Mouse (Mus musculus) limb, embryonic 14.5 days (tissue): ENCODE measurements at regions not wholly inside any gene's neighbourhood (a gene's known extent, or its start where the extent isn't known, plus 50 kb on each side); places are given as distances from the start of the nearest gene placed in this dataset.

ENCODE experiments used
- ATAC-seq: fragments of 200-750 bp; cut with Nextera tagmentation; 2 replicates; pipeline ENCODE4 v1.8.0; 2017; ENCODE audit warnings: low read depth, moderate number of reproducible peaks, moderate TSS enrichment; ENCODE audit not compliant: low FRiP score
- DNase-seq: peaks from one replicate; pipeline ENCODE4 v3.0.0-alpha.2; 2015; ENCODE audit warnings: low spot score
- H3K27ac ChIP-seq: fragments of 300-500 bp; sonication (generic); replicated peaks from 2 replicates; pipeline ENCODE4 v1.5.1; 2014; ENCODE audit warnings: low read depth, mild to moderate bottlenecking, low read length, moderate library complexity, mixed read lengths
- H3K27me3 ChIP-seq: fragments of 300-500 bp; sonication (generic); 2 replicates; pipeline ENCODE4 v1.6.1; 2014; ENCODE audit warnings: low read length, mixed read lengths; ENCODE audit not compliant: control insufficient read depth, insufficient read depth
- H3K36me3 ChIP-seq: fragments of 300-500 bp; sonication (generic); 2 replicates; pipeline ENCODE4 v1.6.1; 2014; ENCODE audit warnings: mild to moderate bottlenecking, low read length, moderate library complexity, mixed read lengths; ENCODE audit not compliant: control insufficient read depth, insufficient read depth
- H3K4me1 ChIP-seq: fragments of 300-500 bp; sonication (generic); 2 replicates; pipeline ENCODE4 v1.6.1; 2014; ENCODE audit warnings: antibody characterized with exemption, low read length, mixed read lengths; ENCODE audit not compliant: control insufficient read depth, insufficient read depth
- H3K4me2 ChIP-seq: fragments of 300-500 bp; sonication (generic); replicated peaks from 2 replicates; pipeline ENCODE4 v1.6.1; 2014; ENCODE audit warnings: low read depth, mild to moderate bottlenecking, low read length, moderate library complexity; ENCODE audit not compliant: severe bottlenecking
- H3K4me3 ChIP-seq: fragments of 300-500 bp; sonication (generic); replicated peaks from 2 replicates; pipeline ENCODE4 v1.5.1; 2014; ENCODE audit warnings: low read length
- H3K9ac ChIP-seq: fragments of 300-500 bp; sonication (generic); 2 replicates; pipeline ENCODE4 v1.6.1; 2014; ENCODE audit warnings: mild to moderate bottlenecking, low read depth, low read length, moderate library complexity; ENCODE audit not compliant: severe bottlenecking
- H3K9me3 ChIP-seq: fragments of 300-500 bp; sonication (generic); 2 replicates; pipeline ENCODE4 v1.6.1; 2016; ENCODE audit warnings: low read length; ENCODE audit not compliant: control insufficient read depth
- POLR2A ChIP-seq: fragments of 200-500 bp; IDR thresholded peaks from 2 replicates; pipeline ENCODE4 v1.8.0; 2012; ENCODE audit warnings: inconsistent platforms, mild to moderate bottlenecking, moderate library complexity, borderline replicate concordance; ENCODE audit not compliant: insufficient read depth, insufficient read length; ENCODE audit errors: extremely low read depth
- WGBS: fragments of 180-500 bp; shearing (Covaris S2); extraction: QIAGEN DNeasy Blood & Tissue Kit; methylation state at CpG from one replicate; pipeline ENCODE4 v1.1.7; 2014; 5-methylcytosine and 5-hydroxymethylcytosine counted together

- peaks cover 2% of the 10 kb centered on the region; the same call in 1 of the 2 replicates for H3K4me1 ChIP-seq
- H3K36me3 ChIP-seq: no peaks in the 10 kb centered on the region
- no peak overlapping the region for H3K4me2 ChIP-seq
- TF ChIP-seq POLR2A: no peak
- no peak overlapping the region for H3K9ac ChIP-seq
- no peak overlapping the region for H3K27ac ChIP-seq
- 93% methylated on average over 4 of the region's 4 CpGs for WGBS
- H3K9me3 ChIP-seq: no peaks in the 10 kb centered on the region
- DNase-seq (no peak), ATAC-seq (no peak)
- no peak overlapping the region for H3K4me3 ChIP-seq
- no peaks in the 10 kb centered on the region for H3K27me3 ChIP-seq
These were observed 145.5 kb upstream of the Jmjd1c start for GRCm38 (mm10) chr10:66950441-66950840.

- Histone ChIP-seq H3K4me3 (no peak overlapping the region), H3K4me1 (peaks cover 2% of the 10 kb centered on the region; the same call in 1 of the 2 replicates), H3K36me3 (no peaks in the 10 kb centered on the region), H3K27me3 (no peaks in the 10 kb centered on the region), H3K4me2 (no peak overlapping the region), H3K27ac (no peak overlapping the region), H3K9ac (no peak overlapping the region), H3K9me3 (no peaks in the 10 kb centered on the region)
- 80% methylated on average over 8 of the region's 8 CpGs for WGBS
- DNase-seq: peak; percentile 9
- ATAC-seq: no peak
- no peak for TF ChIP-seq POLR2A
These were observed 144.6 kb upstream of the Jmjd1c start for GRCm38 (mm10) chr10:66951231-66951822.

GRCm38 (mm10) chr10:66951935-66952334 lies 144.0 kb upstream of the Jmjd1c start:
- Histone ChIP-seq H3K4me1 (peaks cover 2% of the 10 kb centered on the region; the same call in 1 of the 2 replicates), H3K9me3 (no peaks in the 10 kb centered on the region), H3K4me3 (no peak overlapping the region), H3K9ac (no peak overlapping the region), H3K4me2 (no peak overlapping the region), H3K27me3 (no peaks in the 10 kb centered on the region), H3K27ac (no peak overlapping the region), H3K36me3 (no peaks in the 10 kb centered on the region)
- DNase-seq: no peak
- WGBS: 81% methylated on average over 9 of the region's 9 CpGs
- no peak for ATAC-seq
- TF ChIP-seq POLR2A: no peak

GRCm38 (mm10) chr10:66953248-66953975 lies 142.5 kb upstream of the Jmjd1c start:
- H3K9me3 ChIP-seq: no peaks in the 10 kb centered on the region
- no peak overlapping the region for H3K4me2 ChIP-seq
- no peak overlapping the region for H3K4me3 ChIP-seq
- ATAC-seq (no peak), DNase-seq (peak; percentile 20)
- H3K4me1 ChIP-seq: peaks cover 2% of the 10 kb centered on the region; the same call in 1 of the 2 replicates
- no peak for TF ChIP-seq POLR2A
- H3K27ac ChIP-seq: no peak overlapping the region
- WGBS: 33% methylated on average over 10 of the region's 10 CpGs
- H3K27me3 ChIP-seq: no peaks in the 10 kb centered on the region
- no peaks in the 10 kb centered on the region for H3K36me3 ChIP-seq
- H3K9ac ChIP-seq: no peak overlapping the region

GRCm38 (mm10) chr10:66953976-66954505 lies 141.9 kb upstream of the Jmjd1c start:
- H3K36me3 ChIP-seq: no peaks in the 10 kb centered on the region
- H3K27ac ChIP-seq: no peak overlapping the region
- no peaks in the 10 kb centered on the region for H3K27me3 ChIP-seq
- H3K4me3 ChIP-seq: no peak overlapping the region
- no peak overlapping the region for H3K9ac ChIP-seq
- no peak for ATAC-seq
- TF ChIP-seq POLR2A: no peak
- WGBS: 70% methylated on average over 4 of the region's 4 CpGs
- peaks cover 2% of the 10 kb centered on the region; the same call in 1 of the 2 replicates for H3K4me1 ChIP-seq
- no peak for DNase-seq
- H3K9me3 ChIP-seq: no peaks in the 10 kb centered on the region
- no peak overlapping the region for H3K4me2 ChIP-seq
